Mouse (Mus musculus): ENCODE results near the gene Spata9.

- TF ChIP-seq TAL1 (IDR thresholded peaks at IDR 0.05; ENCODE audit: low read length) (no peak), GATA1 (IDR thresholded peaks at IDR 0.05; ENCODE audit: low read length) (no peak)
These were observed 15.0 kb downstream of the Spata9 start for GRCm38 (mm10) chr13:75981901-75982300.

Data from erythroblast, embryonic 14.5 days (primary cell).